Mouse (Mus musculus) ES-E14 (cell line): ENCODE results near the gene Grk6.

Source experiments
- HCFC1 ChIP-seq: IDR thresholded peaks from 2 replicates; pipeline ENCODE4 v1.6.1; 2012; ENCODE audit warnings: low read length, inconsistent platforms, borderline replicate concordance; ENCODE audit not compliant: insufficient read depth
- MAFK ChIP-seq: IDR thresholded peaks from 2 replicates; pipeline ENCODE4 v1.6.1; 2014; ENCODE audit warnings: mild to moderate bottlenecking, low read depth, low read length, inconsistent platforms; ENCODE audit not compliant: insufficient read depth

- no peak for TF ChIP-seq MAFK
- TF ChIP-seq HCFC1 = no peak
These were observed 50.2 kb downstream of the Grk6 start for GRCm38 (mm10) chr13:55494883-55495621.
